Mouse (Mus musculus) stomach, embryonic 14.5 days (tissue): Measurements from ENCODE around the gene Copz2. TPM values are rescaled to one million over a fixed set of nuclear protein-coding genes. Genes with fewer than 3 reads are reported as not detected.

Experiments
- ATAC-seq: fragments of 200-750 bp; cut with Nextera tagmentation; 2 replicates; pipeline ENCODE4 v1.8.0; 2017; ENCODE audit warnings: low read depth, moderate TSS enrichment; ENCODE audit not compliant: insufficient number of reproducible peaks, insufficient read depth, low FRiP score
- H3K27ac ChIP-seq: fragments of 300-500 bp; sonication (generic); 2 replicates; pipeline ENCODE4 v1.5.1; 2014; ENCODE audit warnings: mild to moderate bottlenecking, low read length, moderate library complexity, mixed read lengths
- H3K27me3 ChIP-seq: fragments of 300-500 bp; sonication (generic); 2 replicates; pipeline ENCODE4 v1.6.1; 2014; ENCODE audit warnings: low read length, control low read depth, mixed read lengths; ENCODE audit not compliant: control insufficient read depth, insufficient read depth
- H3K36me3 ChIP-seq: fragments of 300-500 bp; sonication (generic); 2 replicates; pipeline ENCODE4 v1.6.1; 2014; ENCODE audit warnings: mild to moderate bottlenecking, control low read depth, low read length, moderate library complexity, mixed read lengths; ENCODE audit not compliant: control insufficient read depth, insufficient read depth
- H3K4me1 ChIP-seq: fragments of 300-500 bp; sonication (generic); 2 replicates; pipeline ENCODE4 v1.6.1; 2014; ENCODE audit warnings: low read length, control low read depth, mixed read lengths; ENCODE audit not compliant: control insufficient read depth, insufficient read depth
- H3K4me2 ChIP-seq: fragments of 300-500 bp; sonication (generic); replicated peaks from 2 replicates; pipeline ENCODE4 v1.6.1; 2014; ENCODE audit warnings: low read depth, low read length, control low read depth
- H3K4me3 ChIP-seq: fragments of 300-500 bp; sonication (generic); 2 replicates; pipeline ENCODE4 v1.5.1; 2014; ENCODE audit warnings: low read depth, low read length, control low read depth
- H3K9ac ChIP-seq: fragments of 300-500 bp; sonication (generic); replicated peaks from 2 replicates; pipeline ENCODE4 v1.6.1; 2014; ENCODE audit warnings: low read depth, mild to moderate bottlenecking, control low read depth, low read length, moderate library complexity, mixed read lengths
- H3K9me3 ChIP-seq: fragments of 300-500 bp; sonication (generic); 2 replicates; pipeline ENCODE4 v1.6.1; 2016; ENCODE audit warnings: low read depth, low read length, control low read depth; ENCODE audit not compliant: control insufficient read depth
- WGBS: fragments of 180-500 bp; shearing (Covaris S2); extraction: QIAGEN DNeasy Blood & Tissue Kit; methylation state at CpG from one replicate; pipeline ENCODE4 v1.1.7; 2014; 5-methylcytosine and 5-hydroxymethylcytosine counted together
- polyA plus RNA-seq: library from polyadenylated mRNA; unstranded; fragments of >200 nt; fragmentation: Nextera tagmentation; extraction: Ambion mirVana; gene quantifications from 2 replicates; pipeline ENCODE4 v1.2.1, GENCODE M21; 2014

Gene Copz2
- polyA plus RNA-seq, 1 experiment from 2014 or later: 141 TPM

GRCm38 (mm10) chr11:96815895-96816294, 33.8 kb upstream of the Copz2 start:
- ATAC-seq: no peak
- H3K4me2 ChIP-seq: no peak overlapping the region
- no peak overlapping the region for H3K4me3 ChIP-seq
- H3K36me3 ChIP-seq: peaks cover 61% of the 10 kb centered on the region
- no peak overlapping the region for H3K27ac ChIP-seq
- WGBS: 93% methylated on average over 2 of the region's 2 CpGs
- H3K4me1 ChIP-seq: no peaks in the 10 kb centered on the region
- no peak overlapping the region for H3K9ac ChIP-seq
- H3K9me3 ChIP-seq: no peaks in the 10 kb centered on the region
- no peaks in the 10 kb centered on the region for H3K27me3 ChIP-seq

- WGBS: 92% methylated on average over 1 of the region's 1 CpGs
- Histone ChIP-seq H3K4me1 (no peaks in the 10 kb centered on the region), H3K36me3 (peaks cover 66% of the 10 kb centered on the region), H3K4me2 (no peak overlapping the region), H3K9ac (no peak overlapping the region), H3K4me3 (no peak overlapping the region), H3K27me3 (no peaks in the 10 kb centered on the region), H3K9me3 (no peaks in the 10 kb centered on the region), H3K27ac (no peak overlapping the region)
- no peak for ATAC-seq
Measured at GRCm38 (mm10) chr11:96816494-96816893, 33.2 kb upstream of the Copz2 start.

GRCm38 (mm10) chr11:96816979-96817378, 32.7 kb upstream of the Copz2 start:
- Histone ChIP-seq H3K9ac (no peak overlapping the region), H3K36me3 (peaks cover 67% of the 10 kb centered on the region), H3K4me1 (no peaks in the 10 kb centered on the region), H3K9me3 (no peaks in the 10 kb centered on the region), H3K27me3 (no peaks in the 10 kb centered on the region), H3K4me3 (no peak overlapping the region), H3K4me2 (no peak overlapping the region), H3K27ac (no peak overlapping the region)
- 81% methylated on average over 5 of the region's 5 CpGs for WGBS
- ATAC-seq: no peak

- Histone ChIP-seq H3K27ac (no peak overlapping the region), H3K4me2 (no peak overlapping the region), H3K4me1 (peaks cover 5% of the 10 kb centered on the region), H3K36me3 (peaks cover 68% of the 10 kb centered on the region), H3K9me3 (no peaks in the 10 kb centered on the region), H3K27me3 (no peaks in the 10 kb centered on the region), H3K4me3 (no peak overlapping the region), H3K9ac (no peak overlapping the region)
- ATAC-seq: no peak
- 82% methylated on average over 8 of the region's 8 CpGs for WGBS
Measured at GRCm38 (mm10) chr11:96818128-96818710, 31.5 kb upstream of the Copz2 start.

- ATAC-seq: no peak
- Histone ChIP-seq H3K4me3 (no peak overlapping the region), H3K4me2 (no peak overlapping the region), H3K36me3 (peaks cover 59% of the 10 kb centered on the region), H3K9ac (no peak overlapping the region), H3K27me3 (no peaks in the 10 kb centered on the region), H3K4me1 (peaks cover 39% of the 10 kb centered on the region), H3K27ac (no peak overlapping the region), H3K9me3 (no peaks in the 10 kb centered on the region)
- 90% methylated on average over 10 of the region's 10 CpGs for WGBS
Measured at GRCm38 (mm10) chr11:96821956-96822355, 27.7 kb upstream of the Copz2 start.

- no peaks in the 10 kb centered on the region for H3K27me3 ChIP-seq
- H3K4me2 ChIP-seq: peak overlapping the region; percentile 75
- H3K4me3 ChIP-seq: peak overlapping the region; percentile 34
- WGBS: 35% methylated on average over 4 of the region's 4 CpGs
- no peak for ATAC-seq
- H3K27ac ChIP-seq: no peak overlapping the region
- peak overlapping the region; percentile 31 for H3K9ac ChIP-seq
- peaks cover 55% of the 10 kb centered on the region for H3K36me3 ChIP-seq
- peaks cover 48% of the 10 kb centered on the region for H3K4me1 ChIP-seq
- H3K9me3 ChIP-seq: no peaks in the 10 kb centered on the region
Measured at GRCm38 (mm10) chr11:96822675-96823470, 26.8 kb upstream of the Copz2 start.

GRCm38 (mm10) chr11:96823471-96823837, 26.2 kb upstream of the Copz2 start:
- Histone ChIP-seq H3K27me3 (no peaks in the 10 kb centered on the region), H3K4me1 (peaks cover 53% of the 10 kb centered on the region), H3K36me3 (peaks cover 49% of the 10 kb centered on the region), H3K4me2 (peak overlapping the region; percentile 75), H3K27ac (peak overlapping the region; percentile 81; the same call in 1 of the 2 replicates), H3K9me3 (no peaks in the 10 kb centered on the region), H3K9ac (peak overlapping the region; percentile 31), H3K4me3 (peak overlapping the region; percentile 34)
- WGBS: 8% methylated on average over 9 of the region's 13 CpGs
- peak; percentile 4; the same call in 1 of the 2 replicates for ATAC-seq

- H3K9me3 ChIP-seq: no peaks in the 10 kb centered on the region
- peak overlapping the region; percentile 81 for H3K27ac ChIP-seq
- peak overlapping the region; percentile 31 for H3K9ac ChIP-seq
- peak overlapping the region; percentile 34 for H3K4me3 ChIP-seq
- peaks cover 57% of the 10 kb centered on the region for H3K4me1 ChIP-seq
- peak overlapping the region; percentile 75 for H3K4me2 ChIP-seq
- peaks cover 42% of the 10 kb centered on the region for H3K36me3 ChIP-seq
- no peaks in the 10 kb centered on the region for H3K27me3 ChIP-seq
- peak; percentile 92 for ATAC-seq
- 1% methylated on average over 26 of the region's 26 CpGs for WGBS
Measured at GRCm38 (mm10) chr11:96823880-96824782, 25.5 kb upstream of the Copz2 start.
